Mouse (Mus musculus) left cerebral cortex, postnatal 10 days (tissue): ENCODE measurements at regions not wholly inside any gene's neighbourhood (a gene's known extent, or its start where the extent isn't known, plus 50 kb on each side); places are given as distances from the start of the nearest gene placed in this dataset.
A peak's percentile ranks its signal among the peaks of the same experiment; 100 is the strongest.

Experiments
- DNase-seq, 2 experiments: peaks; one replicate each; pipeline ENCODE4 v3.0.0; 2021 to 2022; ENCODE audit warnings: low spot score in 2 of 2, mixed read lengths in 1 of 2; ENCODE audit errors: extremely low spot score in 1 of 2
- intact Hi-C: fragments of 180-260 bp; cut with DNase I; formaldehyde crosslinking; loops from one replicate; pipeline ENCODE4 v1.15.1; 2025

- intact Hi-C loops = loop anchor here (5.0 kb wide), 1 partner anchor 44 kb away; no protein-coding TSS in a partner anchor
- DNase-seq = no peak
Observed at GRCm38 (mm10) chr8:126538136-126538535, 55.6 kb downstream of the Irf2bp2 start.

- peak; percentile 91 to 92 for DNase-seq
- intact Hi-C loops = loop anchor here (5.0 kb wide), 1 partner anchor 45 kb away; no protein-coding TSS in a partner anchor
Observed at GRCm38 (mm10) chr8:126536928-126537618, 56.7 kb downstream of the Irf2bp2 start.

DNA sequence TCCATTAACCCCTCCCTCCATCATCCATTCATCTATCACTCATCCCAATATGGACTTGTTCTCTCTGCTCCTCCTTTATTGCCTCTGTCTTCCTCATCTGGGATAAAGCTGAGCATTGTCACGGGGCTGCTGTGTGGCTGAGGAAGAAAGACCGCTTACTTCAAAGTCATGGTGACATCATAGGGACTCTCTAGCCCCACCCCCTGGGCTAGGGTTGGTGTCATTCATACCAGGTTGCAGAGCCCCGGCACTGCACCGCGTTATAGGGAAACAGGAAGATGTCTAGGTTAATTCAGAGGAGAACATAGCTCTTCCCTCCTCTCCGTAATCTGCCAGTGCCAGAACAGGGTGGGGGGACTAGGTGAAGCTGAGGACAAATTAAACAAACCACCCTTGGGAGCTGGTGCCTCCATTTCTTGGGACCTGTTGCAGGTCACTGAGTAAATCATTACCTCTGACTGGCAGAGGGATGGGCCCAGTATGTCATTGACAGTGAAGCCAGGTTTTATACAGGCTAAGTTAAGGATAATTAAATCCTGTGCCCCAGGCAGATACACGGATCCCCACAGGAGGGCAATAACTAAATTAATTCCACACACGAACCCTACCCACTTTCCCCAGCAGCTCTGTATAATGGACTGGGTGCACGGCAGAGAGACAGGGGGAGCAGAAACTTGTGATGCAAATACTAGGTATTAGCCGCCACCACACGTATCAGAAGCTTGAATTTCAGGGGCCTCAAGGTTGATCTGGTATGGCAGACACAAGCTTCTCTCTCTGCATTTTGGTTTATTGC, 57.5 kb downstream of the Irf2bp2 start:
- DNase-seq = peak in 1 of 2 experiments; percentile 34
- intact Hi-C loops = loop anchor here (5.0 kb wide), 1 partner anchor 46 kb away; no protein-coding TSS in a partner anchor

- DNase-seq = no peak
- intact Hi-C loops = no loop called here
Observed at GRCm38 (mm10) chr8:126532284-126532974, 57.6 kb upstream of the Tarbp1 start.

- intact Hi-C loops = no loop called here
Observed at GRCm38 (mm10) chr8:126531459-126531858, 56.6 kb upstream of the Tarbp1 start.

GRCm38 (mm10) chr8:126529409-126529808, 54.5 kb upstream of the Tarbp1 start:
- DNase-seq = no peak
- intact Hi-C loops = loop anchor here (10.0 kb wide), 1 partner anchor 135 kb away; no protein-coding TSS in a partner anchor

More at GRCm38 (mm10) chr8:126531459-126531858, 56.6 kb upstream of the Tarbp1 start:
- DNase-seq = no peak

DNA sequence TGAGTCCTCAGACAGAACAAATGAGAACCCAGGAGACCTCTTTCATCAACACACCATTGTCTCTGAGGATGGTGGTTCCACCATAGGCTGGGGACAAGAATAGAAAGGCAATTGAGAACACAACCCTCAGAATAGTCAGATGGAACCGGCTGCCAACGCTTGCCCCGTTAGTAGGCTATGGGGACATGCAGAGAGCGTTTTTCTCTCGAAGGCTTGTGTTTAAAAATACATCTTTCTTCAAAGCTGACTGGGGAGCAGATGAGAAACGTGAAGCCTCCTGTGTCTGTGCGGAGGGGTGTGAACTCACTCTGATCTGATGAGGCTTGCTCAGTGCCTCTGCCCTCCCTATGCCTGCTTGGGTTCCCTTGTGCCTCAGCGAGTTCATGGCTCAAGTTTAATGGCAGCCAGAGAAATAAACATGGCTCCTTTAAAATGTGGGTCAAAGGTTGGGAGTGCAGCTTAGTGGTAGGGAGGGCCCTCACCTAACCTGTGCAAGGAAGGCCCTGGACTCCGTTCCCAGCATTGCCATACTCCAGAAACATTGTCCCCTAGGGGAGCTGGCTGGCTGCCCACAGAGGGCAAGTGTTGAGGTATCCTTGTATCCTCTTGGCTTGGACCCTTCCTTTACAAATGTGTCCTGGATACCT, 53.7 kb upstream of the Tarbp1 start:
- no peak for DNase-seq
- intact Hi-C loops = loop anchor here (10.0 kb wide), 1 partner anchor 136 kb away; no protein-coding TSS in a partner anchor

DNA sequence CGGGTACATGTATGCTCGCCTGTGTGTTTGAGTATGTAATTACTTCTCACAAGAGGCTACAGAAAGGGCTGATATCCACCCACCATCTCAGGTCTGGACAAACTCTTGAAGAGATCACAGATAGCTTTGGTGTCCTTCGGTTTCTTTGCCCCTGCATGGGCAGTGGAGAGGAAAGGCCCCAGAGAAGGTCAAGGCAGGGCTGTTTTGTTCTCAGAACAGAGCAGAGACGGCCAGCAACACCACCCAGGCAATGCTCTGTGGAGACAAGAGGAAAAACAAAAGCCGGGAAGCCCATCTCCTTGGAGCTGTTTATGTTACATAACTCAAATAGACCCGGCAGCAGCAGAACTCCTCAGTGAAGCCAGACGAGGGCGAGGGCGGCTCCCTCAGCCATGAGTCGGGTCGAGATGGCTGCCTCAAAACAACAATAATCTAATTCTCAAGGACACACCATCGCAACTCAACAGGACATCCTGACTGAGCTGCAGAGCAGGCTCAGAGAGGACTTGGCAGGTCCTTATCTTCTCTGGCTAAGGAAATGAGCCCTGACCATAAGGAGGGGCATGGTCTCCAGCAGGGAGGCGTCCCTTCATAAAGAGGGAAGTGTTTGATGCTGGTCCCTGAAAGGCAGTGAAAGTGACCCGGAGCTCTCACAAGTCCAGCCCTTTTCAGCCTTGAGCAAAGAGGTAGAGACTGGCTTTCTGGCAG, 52.2 kb upstream of the Tarbp1 start:
- DNase-seq = peak in 1 of 2 experiments; percentile 74
- intact Hi-C loops = loop anchor here (10.0 kb wide), 1 partner anchor 138 kb away; no protein-coding TSS in a partner anchor

GRCm38 (mm10) chr8:126525575-126525974, 50.7 kb upstream of the Tarbp1 start:
- DNase-seq = no peak
- intact Hi-C loops = loop anchor here (10.0 kb wide), 1 partner anchor 139 kb away; no protein-coding TSS in a partner anchor
